Mouse (Mus musculus): ENCODE results near the gene Syk.

DNA sequence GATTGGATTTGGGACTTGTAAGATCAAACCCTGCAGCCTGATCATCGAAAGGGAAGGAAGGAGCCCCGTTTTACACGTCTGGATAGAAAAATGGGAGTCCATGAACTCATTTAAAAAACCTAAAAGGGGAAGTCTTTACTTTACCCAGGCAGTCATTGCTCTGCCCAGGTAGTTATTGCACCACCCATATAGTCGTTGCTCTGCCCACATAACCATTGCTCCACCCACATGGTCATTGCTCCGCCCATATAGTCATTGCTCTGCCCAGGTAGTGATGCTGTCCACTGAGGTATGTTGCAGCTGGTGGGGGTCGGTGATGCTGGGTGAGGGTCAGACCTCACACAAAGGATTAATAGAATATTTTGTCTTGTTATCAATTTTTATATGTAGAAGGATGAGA, 111.9 kb downstream of the Syk start:
- TF ChIP-seq GATA1 (IDR thresholded peaks at IDR 0.05; ENCODE audit: borderline replicate concordance, low read length) (no peak), FLI1 (IDR thresholded peaks at IDR 0.05; ENCODE audit: low read length) (no peak)

All from megakaryocyte, embryonic 14.5 days (primary cell).